Mouse (Mus musculus): ENCODE measurements around the gene Scnn1g.

Gene Scnn1g

GRCm38 (mm10) chr7:121734171-121734831 is at the start of gene Scnn1g:
Gene Scnn1g, plus strand, starts transcription at chr7:121734479.
- DNase-seq: peak; percentile 89 to 94

DNA sequence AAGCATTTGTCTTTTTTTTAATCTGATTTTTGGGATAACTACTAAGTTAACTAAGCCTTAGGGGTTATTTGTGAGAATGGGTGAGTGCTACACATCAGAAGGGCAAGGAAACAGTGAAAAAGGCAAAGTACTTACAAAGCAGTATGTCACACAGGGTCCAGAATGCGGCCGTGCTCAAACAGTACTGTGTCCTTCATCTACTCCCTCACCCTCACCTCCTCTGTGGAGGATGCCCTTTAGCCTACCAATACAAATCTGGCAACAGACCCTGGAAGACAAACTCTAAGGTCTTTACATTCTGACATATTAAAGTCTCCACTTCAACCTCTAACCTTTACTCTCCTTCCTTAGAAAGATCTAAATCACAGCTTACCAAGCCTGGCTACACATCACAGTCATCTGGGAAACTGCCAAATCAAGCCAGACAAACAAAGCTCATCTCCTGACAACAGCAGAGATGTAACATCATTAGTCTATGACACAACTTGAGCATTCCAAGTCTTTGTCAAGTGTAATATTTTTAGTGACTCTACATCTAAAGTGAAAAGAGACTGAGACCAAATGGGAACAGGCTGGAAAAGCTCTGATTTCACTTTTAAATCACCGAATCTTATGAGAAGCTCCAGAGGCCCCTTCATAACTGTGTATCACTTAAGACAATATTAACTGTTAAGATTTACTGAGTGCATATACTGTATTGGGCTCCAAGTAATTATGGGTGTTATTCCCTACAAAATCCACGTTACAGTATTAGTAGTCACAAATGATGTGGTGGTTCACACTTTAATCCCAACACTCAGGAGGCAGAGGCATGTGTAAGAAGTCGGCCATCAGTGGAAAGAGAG is 48.9 kb upstream of the Scnn1g start:
- no peak for DNase-seq

DNA sequence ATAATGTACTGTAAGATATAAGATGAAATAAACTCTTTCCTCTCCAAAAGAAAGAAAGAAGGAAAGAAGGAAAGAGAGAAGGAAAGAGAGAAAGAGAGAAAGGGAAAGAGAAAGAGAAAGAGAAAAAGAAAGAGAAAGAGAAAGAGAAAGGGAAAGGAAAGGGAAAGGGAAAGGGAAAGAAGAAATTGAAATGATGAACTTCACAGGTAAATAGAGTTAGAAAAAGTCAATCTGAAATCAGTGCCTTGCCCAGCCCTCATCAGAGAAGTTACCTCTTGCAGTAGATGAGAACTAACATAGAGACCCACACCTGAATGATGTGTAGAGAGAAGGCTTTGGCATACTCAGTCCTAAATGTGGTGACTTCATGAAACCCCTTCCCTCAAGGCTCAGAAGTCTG is 44.9 kb upstream of the Scnn1g start:
- no peak for DNase-seq

- no peak for DNase-seq
These were observed 42.5 kb upstream of the Scnn1g start for GRCm38 (mm10) chr7:121691803-121692202.

GRCm38 (mm10) chr7:121697170-121697569 is 37.1 kb upstream of the Scnn1g start:
- no peak for DNase-seq

- DNase-seq: no peak
These were observed 36.7 kb upstream of the Scnn1g start for GRCm38 (mm10) chr7:121697574-121697973.

- no peak for DNase-seq
These were observed 35.1 kb upstream of the Scnn1g start for GRCm38 (mm10) chr7:121699218-121699617.

- no peak for DNase-seq
These were observed 33.8 kb upstream of the Scnn1g start for GRCm38 (mm10) chr7:121700480-121700879.

GRCm38 (mm10) chr7:121701983-121702382 is 32.3 kb upstream of the Scnn1g start:
- DNase-seq: no peak

DNA sequence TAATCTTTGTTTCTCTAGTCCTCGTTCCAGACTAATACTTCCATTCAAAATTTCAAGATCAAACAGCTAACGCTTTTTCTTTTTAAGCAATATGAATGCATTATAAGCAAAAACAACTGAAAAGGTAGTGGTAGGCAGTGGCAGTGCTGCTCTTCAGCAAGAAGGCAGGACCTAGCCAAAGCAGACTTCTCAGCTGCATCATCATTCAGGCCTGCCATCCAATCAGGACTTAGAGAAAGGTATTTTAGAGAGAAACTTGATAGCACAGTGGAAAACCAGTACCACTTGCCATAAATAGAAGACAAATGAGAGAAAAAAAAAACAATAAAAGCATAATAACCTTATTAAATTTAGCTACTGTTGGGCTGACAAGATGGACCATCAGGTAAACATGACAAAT is 29.2 kb upstream of the Scnn1g start:
- no peak for DNase-seq

- peak; percentile 49 to 54 for DNase-seq
These were observed 27.7 kb upstream of the Scnn1g start for GRCm38 (mm10) chr7:121706411-121707072.

GRCm38 (mm10) chr7:121707073-121707667 is 27.1 kb upstream of the Scnn1g start, which contains the start of gene Usp31:
Gene Usp31, minus strand, starts transcription at chr7:121707253.
- peak; percentile 94 to 95 for DNase-seq

GRCm38 (mm10) chr7:121711171-121711570 is 23.1 kb upstream of the Scnn1g start:
- DNase-seq: no peak

DNA sequence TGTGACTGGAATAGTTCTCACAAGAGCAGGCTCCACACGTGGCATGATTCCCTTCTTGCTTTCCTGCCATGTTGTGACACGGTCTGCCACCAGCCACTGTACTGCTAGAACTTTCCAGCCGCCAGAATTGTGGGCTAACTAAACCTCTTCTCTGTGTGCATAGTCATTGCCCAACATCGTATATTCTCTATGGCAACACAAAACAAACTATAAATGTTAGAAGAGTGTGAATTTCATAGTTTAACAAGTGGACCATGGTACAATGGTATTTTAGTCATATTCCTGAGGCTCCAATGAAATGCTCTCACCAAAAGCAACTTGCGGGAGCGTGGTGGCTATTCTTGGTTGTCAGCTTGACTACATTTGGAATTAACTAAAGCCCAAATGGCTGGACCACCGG is 17.2 kb upstream of the Scnn1g start:
- DNase-seq: no peak

DNA sequence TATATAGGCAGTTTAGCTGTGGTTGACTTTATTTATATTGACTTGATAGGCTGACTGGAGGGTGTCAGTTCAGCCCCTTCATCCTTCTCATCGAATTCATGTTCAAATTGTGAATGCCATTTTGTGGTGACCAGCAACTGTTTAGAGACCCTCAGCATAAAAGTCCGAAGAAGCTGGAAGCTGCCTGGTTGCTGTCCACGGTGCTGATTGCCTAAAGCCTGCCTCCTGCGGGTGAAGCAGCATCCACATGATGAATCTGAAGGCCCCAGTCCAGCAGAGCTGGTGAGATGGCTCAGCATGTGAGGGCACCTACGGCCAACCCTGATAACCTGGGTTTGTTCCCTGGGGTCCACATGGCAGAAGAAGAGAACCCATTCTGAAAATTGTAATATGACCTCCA is 4.1 kb upstream of the Scnn1g start:
- peak in 1 of 2 experiments; percentile 20 for DNase-seq

DNA sequence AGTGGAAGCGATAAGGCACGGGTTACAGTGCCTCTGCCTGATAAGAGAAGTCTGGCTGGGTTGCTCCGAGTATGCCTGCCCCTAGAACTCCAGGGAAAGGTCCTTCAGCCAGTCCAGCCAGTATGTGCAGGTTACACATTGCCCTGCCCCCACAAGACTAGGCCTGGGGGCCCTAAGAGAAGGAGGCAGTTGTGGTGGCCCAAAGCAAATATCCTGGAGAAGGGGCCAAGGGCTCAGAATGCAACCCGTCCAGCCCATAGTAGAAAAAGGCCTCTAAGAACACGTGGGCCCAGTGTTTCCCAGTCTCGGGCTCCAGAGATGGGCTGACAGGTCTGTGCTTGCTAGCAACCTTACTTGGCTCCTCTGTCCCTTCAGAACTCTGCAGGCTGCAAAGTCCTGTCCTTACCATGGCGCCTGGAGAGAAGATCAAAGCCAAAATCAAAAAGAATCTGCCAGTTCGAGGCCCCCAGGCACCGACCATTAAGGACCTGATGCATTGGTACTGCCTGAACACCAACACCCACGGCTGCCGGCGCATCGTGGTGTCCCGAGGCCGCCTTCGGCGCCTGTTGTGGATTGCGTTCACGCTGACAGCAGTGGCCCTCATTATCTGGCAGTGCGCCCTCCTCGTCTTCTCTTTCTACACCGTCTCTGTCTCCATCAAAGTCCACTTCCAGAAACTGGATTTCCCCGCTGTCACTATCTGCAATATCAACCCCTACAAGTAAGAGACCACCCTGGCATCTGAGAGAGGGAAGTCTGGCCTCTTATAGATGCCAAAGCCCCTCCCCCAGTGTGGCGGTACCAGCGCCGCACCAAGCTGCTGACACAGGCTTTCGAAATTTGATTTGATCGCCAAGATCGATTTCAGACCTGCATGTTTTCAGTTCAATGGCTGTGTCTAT is 3.5 kb downstream of the Scnn1g start:
- no peak for DNase-seq

DNA sequence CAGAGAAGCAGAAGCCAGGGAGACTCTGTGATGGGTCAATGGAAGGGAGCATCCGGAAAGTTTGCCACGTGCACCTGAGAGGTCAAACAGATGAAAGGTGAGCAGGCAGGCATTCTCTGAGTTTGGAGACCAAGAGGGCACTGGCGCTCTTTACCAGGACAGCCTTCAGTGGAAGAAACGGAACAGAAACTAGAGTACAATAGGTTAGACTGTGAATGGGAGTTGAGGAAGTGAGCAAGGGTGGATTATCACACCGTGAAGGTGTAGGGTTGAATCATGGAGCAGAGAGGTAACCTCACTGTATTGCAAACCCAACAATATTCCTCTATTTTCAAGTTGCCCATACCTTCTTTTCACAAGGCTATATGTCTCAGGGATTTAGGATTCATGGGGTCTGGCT is 16.0 kb downstream of the Scnn1g start:
- DNase-seq: no peak

DNA sequence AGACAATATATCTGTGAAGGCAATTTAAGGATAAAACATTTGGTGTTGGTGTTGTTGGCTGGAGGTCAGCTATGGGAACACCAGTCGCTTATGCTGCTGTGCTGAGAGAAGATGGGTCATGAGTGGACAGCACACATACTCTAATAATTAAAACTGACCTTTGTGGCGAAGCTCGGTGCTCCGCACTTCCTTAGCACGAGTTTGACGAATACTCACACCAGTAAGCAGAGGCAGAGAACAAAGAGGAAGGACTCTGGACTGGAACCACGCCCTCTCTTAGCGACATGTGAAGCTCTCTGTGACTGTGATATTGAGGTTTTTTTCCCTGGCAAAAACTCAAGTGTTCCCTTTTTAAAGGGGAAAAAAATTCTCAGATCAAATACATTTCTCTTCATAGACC is 20.5 kb downstream of the Scnn1g start:
- DNase-seq: no peak

DNA sequence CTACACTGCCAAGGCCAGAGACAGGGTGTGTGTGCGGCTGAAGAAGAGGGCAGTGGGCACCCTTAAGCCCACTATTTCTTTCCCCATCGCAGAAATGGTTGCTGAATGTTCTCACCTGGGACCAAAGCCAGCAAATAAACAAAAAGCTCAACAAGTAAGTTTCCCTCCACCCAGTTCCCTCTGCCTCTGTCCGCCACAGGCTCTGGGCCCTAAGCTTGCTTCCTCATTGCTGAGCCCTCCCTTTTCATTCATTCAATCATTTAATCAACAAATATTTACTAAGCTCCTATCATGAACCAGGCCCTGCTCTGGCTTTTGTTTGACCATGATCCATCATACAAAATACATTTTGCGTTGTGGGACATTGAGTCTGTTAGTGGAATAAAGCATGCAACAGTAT is 29.0 kb downstream of the Scnn1g start:
- DNase-seq: no peak

DNA sequence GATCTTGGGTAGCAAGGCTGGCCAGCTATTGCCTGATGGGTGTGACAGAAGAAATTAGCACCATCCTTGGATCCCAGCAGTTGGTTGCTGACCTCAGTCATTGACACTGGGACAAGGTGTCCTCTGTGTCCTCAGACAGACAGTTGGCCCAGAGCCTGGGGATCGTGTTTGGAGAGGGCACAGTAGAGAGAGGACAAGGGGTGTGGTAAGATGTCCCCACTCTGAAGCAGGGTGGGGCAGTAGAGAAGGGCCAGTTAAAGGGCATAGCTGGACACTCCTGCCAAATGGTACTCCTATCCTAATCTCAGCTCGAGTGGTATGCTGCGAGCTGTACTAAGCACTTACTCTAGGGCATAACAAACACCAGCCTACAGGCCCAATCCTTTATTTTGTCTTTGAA is 33.6 kb downstream of the Scnn1g start:
- DNase-seq: no peak

DNA sequence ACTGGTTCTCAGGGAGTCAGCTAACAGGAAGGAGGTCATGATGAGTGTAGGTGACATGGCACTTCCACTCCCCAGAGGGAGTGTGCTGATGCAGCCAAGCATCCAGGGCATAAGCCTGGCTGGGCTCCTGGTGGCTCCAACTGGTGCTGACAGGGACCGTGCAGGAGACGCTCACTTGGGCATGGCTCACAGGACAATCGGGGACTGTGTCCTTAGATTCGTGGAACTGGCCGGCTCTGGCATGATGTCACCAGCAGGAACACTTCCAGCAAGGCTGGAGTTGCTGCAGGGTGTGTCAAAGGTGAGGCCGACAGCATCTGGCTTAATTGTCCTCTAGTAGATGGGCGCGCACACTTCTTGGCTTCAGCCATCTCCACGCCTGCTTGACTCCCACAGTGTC is 34.7 kb downstream of the Scnn1g start:
- DNase-seq: no peak

DNA sequence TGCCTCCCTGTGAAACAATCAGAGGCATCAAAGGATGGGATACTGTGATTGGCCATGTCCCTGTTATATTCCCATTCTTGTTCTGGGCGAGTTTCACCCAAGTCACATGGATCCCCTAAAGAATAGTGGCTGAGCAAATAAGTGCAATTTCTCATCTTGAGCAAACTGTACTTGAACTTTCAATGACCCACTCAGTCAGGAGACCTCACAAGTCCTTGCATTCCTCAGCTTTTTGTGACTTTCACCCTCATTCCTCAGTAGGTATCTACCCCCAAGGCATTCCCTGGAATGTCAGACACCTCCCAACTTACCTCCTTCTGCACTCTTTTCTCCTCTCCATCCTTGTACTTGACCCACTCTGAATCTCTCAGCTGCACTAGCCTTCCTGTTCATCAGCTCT is 44.3 kb downstream of the Scnn1g start:
- no peak for DNase-seq

All from kidney, adult 8-10 months (tissue).